Mouse (Mus musculus) lung, postnatal 0 days (tissue): Measurements from ENCODE around the gene Arl2. TPM values are rescaled to one million over a fixed set of nuclear protein-coding genes. Genes with fewer than 3 reads are reported as not detected.
A peak's percentile ranks its signal among the peaks of the same experiment; 100 is the strongest.

ENCODE experiments used
- ATAC-seq: fragments of 200-750 bp; cut with Nextera tagmentation; 2 replicates; pipeline ENCODE4 v1.8.0; 2017; ENCODE audit warnings: moderate library complexity
- DNase-seq: peaks from one replicate; pipeline ENCODE4 v3.0.0-alpha.2; 2016; ENCODE audit warnings: low spot score
- H3K27ac ChIP-seq: fragments of 300-500 bp; sonication (generic); 2 replicates; pipeline ENCODE4 v1.5.1; 2014; ENCODE audit warnings: antibody characterized with exemption, mild to moderate bottlenecking, low read length, mixed read lengths
- H3K27me3 ChIP-seq: fragments of 300-500 bp; sonication (generic); replicated peaks from 2 replicates; pipeline ENCODE4 v1.6.1; 2014; ENCODE audit warnings: low read length, mixed read lengths; ENCODE audit not compliant: insufficient read depth
- H3K36me3 ChIP-seq: fragments of 300-500 bp; sonication (generic); 2 replicates; pipeline ENCODE4 v1.6.1; 2014; ENCODE audit warnings: low read length, mixed read lengths; ENCODE audit not compliant: insufficient read depth
- H3K4me1 ChIP-seq: fragments of 300-500 bp; sonication (generic); 2 replicates; pipeline ENCODE4 v1.6.1; 2014; ENCODE audit warnings: antibody characterized with exemption, low read depth, low read length, mixed read lengths; ENCODE audit not compliant: insufficient read depth
- H3K4me2 ChIP-seq: fragments of 300-500 bp; sonication (generic); replicated peaks from 2 replicates; pipeline ENCODE4 v1.6.1; 2014; ENCODE audit warnings: low read depth, mild to moderate bottlenecking, low read length, moderate library complexity, mixed read lengths
- H3K4me3 ChIP-seq: fragments of 300-500 bp; sonication (generic); 2 replicates; pipeline ENCODE4 v1.5.1; 2014; ENCODE audit warnings: low read depth, low read length
- H3K9ac ChIP-seq: fragments of 300-500 bp; sonication (generic); replicated peaks from 2 replicates; pipeline ENCODE4 v1.6.1; 2014; ENCODE audit warnings: low read depth, mild to moderate bottlenecking
- H3K9me3 ChIP-seq: fragments of 300-500 bp; sonication (generic); 2 replicates; pipeline ENCODE4 v1.6.1; 2016; ENCODE audit warnings: low read length, mixed read lengths
- CTCF ChIP-seq: IDR thresholded peaks from 2 replicates; pipeline ENCODE4 v1.5.1; 2016; ENCODE audit warnings: antibody characterized with exemption, mild to moderate bottlenecking
- EP300 ChIP-seq: IDR thresholded peaks from 2 replicates; pipeline ENCODE4 v1.6.1; 2016; ENCODE audit warnings: antibody characterized with exemption, mild to moderate bottlenecking, control low read depth
- WGBS: fragments of 180-500 bp; shearing (Covaris S2); extraction: QIAGEN DNeasy Blood & Tissue Kit; methylation state at CpG from one replicate; pipeline ENCODE4 v1.1.7; 2014; 5-methylcytosine and 5-hydroxymethylcytosine counted together
- polyA plus RNA-seq: library from polyadenylated mRNA; unstranded; fragments of >200 nt; fragmentation: Nextera tagmentation; extraction: Ambion mirVana; gene quantifications from 2 replicates; pipeline ENCODE4 v1.2.1, GENCODE M21; 2015

The Arl2 gene
- polyA plus RNA-seq, 1 experiment from 2014 or later, result 64.6 TPM

DNA sequence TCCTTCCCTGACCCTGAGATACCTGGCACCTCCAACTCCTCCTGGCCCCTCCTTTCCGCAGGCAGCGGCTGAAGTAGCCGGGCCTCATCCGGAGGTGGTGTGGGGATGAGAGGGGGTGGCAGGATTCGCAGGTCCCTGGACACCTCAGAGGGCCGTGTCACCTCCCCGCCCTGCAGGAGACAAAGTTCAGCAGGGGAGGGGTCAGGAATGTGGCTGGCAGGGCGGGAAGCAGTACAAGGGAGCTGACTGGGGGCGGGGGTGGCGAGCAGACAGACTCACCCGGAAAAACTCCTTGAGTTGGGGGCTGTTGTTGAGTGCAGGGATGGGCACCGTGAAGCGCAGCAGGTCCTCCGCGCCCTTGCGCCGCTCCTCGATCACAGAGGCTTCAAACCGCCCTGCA is 19.6 kb downstream of the Arl2 start:
- no peak for TF ChIP-seq CTCF
- TF ChIP-seq EP300, result no peak
- H3K9me3 ChIP-seq, result no peaks in the 10 kb centered on the region

DNA sequence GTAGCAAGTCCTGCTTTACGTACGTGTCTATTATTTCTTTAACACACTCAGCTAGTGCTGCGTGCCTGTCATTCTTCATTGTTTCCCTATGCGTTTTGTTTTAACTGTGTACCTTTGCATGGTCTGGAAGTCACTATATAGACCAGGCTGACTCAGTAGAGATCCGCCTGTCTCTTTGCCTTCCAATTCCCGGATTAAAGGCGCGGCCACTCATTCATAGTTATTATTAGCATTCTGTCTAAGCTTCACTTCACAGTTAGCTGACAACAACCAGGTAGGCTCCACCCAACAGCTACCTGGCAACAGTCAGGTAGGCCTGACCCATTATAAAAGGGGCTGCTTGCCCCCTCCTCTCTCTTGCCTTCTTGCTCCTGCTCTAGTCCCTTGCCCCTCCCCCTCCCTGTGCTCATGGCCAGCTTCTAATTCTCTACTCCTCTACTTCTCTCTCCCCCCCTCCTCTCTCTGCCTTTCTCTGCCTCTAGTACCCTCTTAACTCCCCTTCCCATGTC is 22.6 kb downstream of the Arl2 start:
- DNase-seq, result no peak
- WGBS, result 1% methylated on average over 8 of the region's 8 CpGs
- H3K27me3 ChIP-seq, result no peaks in the 10 kb centered on the region
- H3K4me3 ChIP-seq, result peak overlapping the region; percentile 75
- ATAC-seq, result peak; percentile 23; the same call in 1 of the 2 replicates
- no peaks in the 10 kb centered on the region for H3K36me3 ChIP-seq
- TF ChIP-seq EP300 (0 out of 2 replicates have a peak, but pooled peaks have one; percentile 24), CTCF (no peak)
- no peaks in the 10 kb centered on the region for H3K9me3 ChIP-seq
- H3K4me2 ChIP-seq, result peak overlapping the region; percentile 98
- no peaks in the 10 kb centered on the region for H3K4me1 ChIP-seq
- no peak overlapping the region for H3K9ac ChIP-seq
- H3K27ac ChIP-seq, result peak overlapping the region; percentile 92

More for the DNA sequence above, 19.6 kb downstream of the Arl2 start:
- Histone ChIP-seq H3K27me3 (no peaks in the 10 kb centered on the region), H3K4me1 (no peaks in the 10 kb centered on the region), H3K9ac (no peak overlapping the region), H3K4me2 (no peak overlapping the region), H3K4me3 (no peak overlapping the region), H3K27ac (no peak overlapping the region), H3K36me3 (no peaks in the 10 kb centered on the region)
- WGBS, result 32% methylated on average over 19 of the region's 19 CpGs
- DNase-seq, result no peak
- ATAC-seq, result no peak

DNA sequence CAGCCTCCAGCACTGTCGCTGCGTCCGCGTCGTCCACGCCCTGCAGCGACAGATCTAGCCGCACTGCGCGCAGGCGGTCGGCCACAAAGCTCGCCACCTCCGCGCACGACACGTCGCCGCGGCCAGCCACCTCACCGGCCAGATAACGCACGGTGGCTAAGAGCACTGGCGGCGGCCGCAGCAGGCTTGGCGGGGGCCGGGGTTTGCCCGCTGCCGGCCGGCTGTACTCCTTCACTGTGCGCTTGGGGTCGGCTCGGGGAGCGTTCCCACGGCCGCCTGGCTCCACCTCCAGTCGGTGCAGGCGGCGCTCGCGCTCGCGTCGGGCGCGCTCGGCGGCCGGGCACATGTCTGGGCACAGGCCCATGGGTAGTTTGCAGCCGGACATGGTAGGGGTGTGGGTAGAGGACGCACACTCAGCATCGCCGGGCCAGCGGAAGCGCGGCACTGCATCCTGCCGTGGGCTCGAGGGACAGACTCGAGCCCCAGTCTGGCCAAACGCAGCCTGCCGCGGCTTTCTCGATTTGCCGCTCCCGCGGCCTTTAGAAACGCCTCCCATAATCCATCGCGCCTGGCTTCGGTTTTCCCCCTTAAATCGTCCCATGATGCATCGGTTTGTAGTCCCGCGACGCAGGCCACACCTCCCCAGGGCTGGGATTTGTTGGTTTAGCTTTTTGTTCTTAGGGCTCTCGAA is 23.2 kb downstream of the Arl2 start, which contains the start of gene Sac3d1:
Sac3d1 (minus strand) TSS at position 665 of the 691 bp plus-strand sequence.
- Histone ChIP-seq H3K9me3 (no peaks in the 10 kb centered on the region), H3K4me3 (peak within 1 kb of the TSS; percentile 75), H3K36me3 (no peaks in the 10 kb centered on the region), H3K4me2 (peak within 1 kb of the TSS; percentile 98), H3K27me3 (no peaks in the 10 kb centered on the region), H3K27ac (peak within 1 kb of the TSS; percentile 92), H3K9ac (peak within 1 kb of the TSS; percentile 58), H3K4me1 (no peaks in the 10 kb centered on the region)
- WGBS, result under 1% methylated on average over 69 of the region's 77 CpGs
- DNase-seq (peak; percentile 96), ATAC-seq (peak; percentile 92)
- TF ChIP-seq CTCF (peak; percentile 27), EP300 (peak; percentile 51; the same call in 1 of the 2 replicates)

DNA sequence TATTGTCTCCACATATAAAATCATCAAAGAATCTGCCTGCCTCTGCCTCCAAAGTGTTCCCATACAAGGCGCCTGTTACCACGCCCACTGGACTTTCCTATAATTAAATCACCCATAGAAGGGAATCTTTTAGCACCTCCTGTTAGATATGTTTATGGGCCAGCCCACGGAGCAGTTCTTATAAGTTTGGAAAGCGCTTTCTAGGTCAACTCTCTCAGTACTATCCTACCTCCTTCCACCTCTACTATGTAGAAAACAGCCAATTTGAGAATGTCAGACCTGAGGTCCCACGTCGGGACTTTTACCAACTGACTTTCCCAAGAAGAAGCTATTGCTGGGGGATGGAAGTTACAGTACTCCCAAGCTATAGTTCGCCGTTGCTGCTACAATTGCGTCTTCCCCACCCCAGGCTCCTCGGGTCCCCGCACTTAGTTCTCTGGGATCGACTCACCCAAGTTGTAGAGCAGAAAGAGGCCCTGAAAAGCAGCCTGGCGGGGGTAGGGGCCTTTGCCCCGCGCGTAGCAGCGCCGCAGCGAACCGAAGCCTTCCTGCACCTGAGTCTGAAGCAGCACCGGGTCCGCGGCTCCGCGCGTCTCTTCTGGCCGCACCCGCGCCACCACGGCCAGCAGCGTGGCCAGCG is 23.9 kb downstream of the Arl2 start:
- peak overlapping the region; percentile 75 for H3K4me3 ChIP-seq
- no peaks in the 10 kb centered on the region for H3K36me3 ChIP-seq
- H3K9ac ChIP-seq, result peak overlapping the region; percentile 58
- no peaks in the 10 kb centered on the region for H3K4me1 ChIP-seq
- WGBS, result 4% methylated on average over 32 of the region's 32 CpGs
- H3K27ac ChIP-seq, result peak overlapping the region; percentile 92
- TF ChIP-seq EP300, result no peak
- no peak for TF ChIP-seq CTCF
- no peak for DNase-seq
- H3K9me3 ChIP-seq, result no peaks in the 10 kb centered on the region
- peak overlapping the region; percentile 98 for H3K4me2 ChIP-seq
- ATAC-seq, result no peak
- H3K27me3 ChIP-seq, result no peaks in the 10 kb centered on the region

DNA sequence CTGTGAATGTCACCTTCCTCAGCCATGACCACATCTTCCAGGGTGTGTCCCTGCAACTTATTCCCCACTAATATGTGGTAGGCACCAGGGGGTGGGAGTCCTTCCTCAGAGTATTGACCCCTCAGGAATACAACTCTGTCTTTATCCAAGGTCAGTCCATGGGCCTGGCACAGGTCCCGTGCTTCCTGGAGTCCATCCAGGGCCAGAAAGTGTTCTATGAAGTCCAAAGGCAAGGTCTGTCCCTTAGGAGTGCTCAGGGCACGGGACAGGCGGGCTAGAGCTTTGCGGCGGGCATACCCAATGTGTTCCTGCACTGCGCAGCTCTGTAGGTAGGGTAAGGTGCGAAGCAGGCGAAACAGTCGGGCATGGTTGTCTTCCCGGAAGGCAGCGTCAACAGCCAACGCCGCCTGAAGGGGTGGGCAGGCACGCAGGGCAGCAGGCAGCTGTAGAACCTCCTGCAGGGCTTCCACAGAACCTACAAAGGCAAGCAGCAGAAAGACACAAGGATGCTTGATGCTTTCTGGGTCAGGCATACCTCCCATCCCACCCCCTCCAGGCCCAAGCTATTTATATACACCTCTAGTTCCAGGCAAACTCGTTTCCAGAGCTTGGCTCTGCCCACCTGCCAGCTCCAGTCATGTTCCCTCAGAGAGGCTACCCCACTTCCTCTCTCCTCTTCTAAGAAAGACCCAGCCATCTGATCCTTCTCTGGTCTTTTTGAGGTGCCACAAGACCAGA is 25.1 kb downstream of the Arl2 start:
- 84% methylated on average over 15 of the region's 15 CpGs for WGBS
- no peak for TF ChIP-seq EP300
- TF ChIP-seq CTCF, result no peak
- H3K27ac ChIP-seq, result no peak overlapping the region
- no peak for ATAC-seq
- no peaks in the 10 kb centered on the region for H3K27me3 ChIP-seq
- no peaks in the 10 kb centered on the region for H3K4me1 ChIP-seq
- H3K4me3 ChIP-seq, result no peak overlapping the region
- H3K9ac ChIP-seq, result no peak overlapping the region
- H3K9me3 ChIP-seq, result no peaks in the 10 kb centered on the region
- H3K4me2 ChIP-seq, result no peak overlapping the region
- no peaks in the 10 kb centered on the region for H3K36me3 ChIP-seq
- no peak for DNase-seq

DNA sequence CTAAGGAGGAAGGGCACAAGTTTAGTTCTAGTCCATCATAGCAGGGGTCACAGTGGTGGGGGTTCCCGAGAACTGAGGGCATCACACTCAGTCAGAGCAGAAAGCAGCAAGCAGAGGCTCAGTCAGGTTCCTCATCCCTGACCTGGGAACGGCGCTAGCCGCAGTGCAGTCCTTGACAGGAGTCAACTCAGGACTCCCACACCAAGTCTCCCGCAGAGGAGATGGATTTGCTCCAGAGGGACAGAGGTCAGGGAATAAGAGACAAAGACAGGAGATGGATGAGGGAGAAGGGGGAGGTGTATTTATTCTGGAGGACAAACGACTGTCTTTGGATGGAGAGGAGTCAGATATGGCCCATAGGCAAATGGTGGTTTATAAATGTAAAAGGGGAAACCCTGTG is 28.2 kb downstream of the Arl2 start:
- Histone ChIP-seq H3K9me3 (no peaks in the 10 kb centered on the region), H3K27ac (no peak overlapping the region), H3K4me2 (no peak overlapping the region), H3K9ac (no peak overlapping the region), H3K27me3 (no peaks in the 10 kb centered on the region), H3K4me3 (no peak overlapping the region), H3K4me1 (no peaks in the 10 kb centered on the region), H3K36me3 (no peaks in the 10 kb centered on the region)
- DNase-seq, result no peak
- no peak for ATAC-seq
- 30% methylated on average over 6 of the region's 6 CpGs for WGBS
- no peak for TF ChIP-seq CTCF
- TF ChIP-seq EP300, result no peak
